Mouse (Mus musculus) neutrophil, adult 5-6 weeks (primary cell): ENCODE results near the gene Gm42669. TPM values are rescaled to one million over a fixed set of nuclear protein-coding genes. Genes with fewer than 3 reads are reported as not detected.

Experiments
- ATAC-seq: fragments of 151-379, 151-347 bp; 2 replicates; pipeline ENCODE4 v1.8.0; 2017; ENCODE audit warnings: mild to moderate bottlenecking, moderate TSS enrichment; ENCODE audit not compliant: insufficient number of reproducible peaks, poor library complexity, low FRiP score, severe bottlenecking; ENCODE audit errors: extremely low read depth
- total RNA-seq: library from RNA; stranded (forward); fragments of 200-1000 nt; gene quantifications from 2 replicates; pipeline ENCODE4 v1.2.3, GENCODE M21; 2017

The Gm42669 gene
- total RNA-seq, 1 experiment from 2014 or later, result 1.4 TPM

GRCm38 (mm10) chr5:107621327-107621726, 113.9 kb downstream of the Gm42669 start:
- no peak for ATAC-seq

Other genes starting within 250 kb of the Gm42669 start
- 2.0 and 2.7 TPM in 2 replicates for gene Tgfbr3, start 218.0 kb upstream of the Gm42669 start, total RNA-seq
- gene Brdt, start 176.5 kb upstream of the Gm42669 start, total RNA-seq, result 0.49 and 1.4 TPM in 2 replicates
- gene Ephx4, start 104.9 kb upstream of the Gm42669 start, total RNA-seq, result not detected in 2 replicates
- gene Lpcat2b, start 76.1 kb upstream of the Gm42669 start, total RNA-seq, result 0.12 TPM in 1 of 2 replicates, not detected in the other
- gene Btbd8, start 69.6 kb upstream of the Gm42669 start, total RNA-seq, result 9.7 and 9.9 TPM in 2 replicates
- gene 1700028K03Rik, start 27.1 kb downstream of the Gm42669 start, total RNA-seq, result 0.12 TPM in 1 of 2 replicates, not detected in the other
- gene Rpap2, start 89.8 kb downstream of the Gm42669 start, total RNA-seq, result 25.1 and 31.4 TPM in 2 replicates
- gene Glmn, start 90.3 kb downstream of the Gm42669 start, total RNA-seq, result 14.3 and 17.4 TPM in 2 replicates
- gene Gfi1, start 218.4 kb downstream of the Gm42669 start, total RNA-seq, result 0.98 and 1.9 TPM in 2 replicates